Mouse (Mus musculus) frontal cortex, postnatal 14 days (tissue): ENCODE measurements around the gene Cdc20b.

ENCODE experiments used
- DNase-seq, 2 experiments: peaks; one replicate each; pipeline ENCODE4 v3.0.0; 2022; ENCODE audit warnings: low spot score in 2 of 2

The Cdc20b gene

DNA sequence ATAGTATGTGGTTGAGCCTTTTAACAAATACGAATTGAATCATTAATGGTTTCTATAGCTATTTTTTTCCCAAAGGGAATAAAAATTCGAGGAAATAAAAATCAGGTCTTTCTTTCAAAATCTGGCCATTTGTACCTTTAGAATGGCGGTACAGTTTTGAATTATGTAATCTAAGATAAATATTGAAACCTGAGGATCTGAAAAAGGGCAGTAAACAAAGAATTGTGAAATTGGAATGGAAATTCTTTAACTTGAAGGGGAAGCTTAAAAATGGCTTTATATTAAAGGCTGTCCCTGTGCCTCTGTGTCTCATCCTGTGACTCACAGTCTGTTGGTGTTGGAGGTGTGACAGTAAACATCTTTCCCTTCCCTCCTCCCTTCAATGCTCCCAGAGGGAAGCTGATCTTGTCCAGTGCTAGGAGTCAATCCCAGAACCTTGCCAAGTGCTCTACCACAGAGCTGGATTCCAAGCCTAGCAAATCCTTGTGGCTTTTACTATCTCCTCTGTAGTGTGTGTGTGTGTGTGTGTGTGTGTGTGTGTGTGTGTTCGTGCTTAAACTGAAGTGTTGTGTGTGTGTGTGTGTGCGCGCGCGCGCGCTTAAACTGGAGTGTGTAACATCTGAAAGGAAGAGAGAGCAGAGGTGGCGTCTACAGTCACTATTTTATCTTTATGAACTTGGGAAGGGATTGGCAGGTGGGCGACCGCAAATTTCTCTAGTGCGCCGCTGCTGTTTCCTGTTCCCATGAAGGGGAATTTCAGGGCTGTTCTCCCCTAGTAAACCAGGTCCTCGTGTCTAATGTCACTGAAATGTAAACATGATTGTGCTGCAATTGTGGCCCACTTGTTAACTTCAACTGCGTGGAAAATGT lies 11.4 kb upstream of the Cdc20b start:
- DNase-seq = no peak

DNA sequence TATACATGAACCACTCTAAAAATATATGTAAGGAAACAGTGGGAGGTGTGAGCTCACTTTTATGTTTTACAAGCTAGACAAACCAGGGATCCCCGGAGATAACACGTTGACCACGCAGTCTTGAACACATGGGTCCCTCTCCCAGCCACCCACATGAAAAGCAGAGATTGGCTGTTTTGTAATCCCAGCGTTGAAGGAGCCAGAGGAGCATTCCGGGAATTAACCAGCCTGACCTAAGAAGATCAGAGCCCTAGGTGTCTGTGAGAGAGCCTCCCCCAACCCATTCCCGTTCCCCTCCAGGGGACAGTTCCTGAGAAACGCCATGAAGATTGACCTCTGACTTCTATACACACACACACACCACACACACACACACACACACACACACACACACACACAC lies 3.6 kb upstream of the Cdc20b start:
- no peak for DNase-seq

DNA sequence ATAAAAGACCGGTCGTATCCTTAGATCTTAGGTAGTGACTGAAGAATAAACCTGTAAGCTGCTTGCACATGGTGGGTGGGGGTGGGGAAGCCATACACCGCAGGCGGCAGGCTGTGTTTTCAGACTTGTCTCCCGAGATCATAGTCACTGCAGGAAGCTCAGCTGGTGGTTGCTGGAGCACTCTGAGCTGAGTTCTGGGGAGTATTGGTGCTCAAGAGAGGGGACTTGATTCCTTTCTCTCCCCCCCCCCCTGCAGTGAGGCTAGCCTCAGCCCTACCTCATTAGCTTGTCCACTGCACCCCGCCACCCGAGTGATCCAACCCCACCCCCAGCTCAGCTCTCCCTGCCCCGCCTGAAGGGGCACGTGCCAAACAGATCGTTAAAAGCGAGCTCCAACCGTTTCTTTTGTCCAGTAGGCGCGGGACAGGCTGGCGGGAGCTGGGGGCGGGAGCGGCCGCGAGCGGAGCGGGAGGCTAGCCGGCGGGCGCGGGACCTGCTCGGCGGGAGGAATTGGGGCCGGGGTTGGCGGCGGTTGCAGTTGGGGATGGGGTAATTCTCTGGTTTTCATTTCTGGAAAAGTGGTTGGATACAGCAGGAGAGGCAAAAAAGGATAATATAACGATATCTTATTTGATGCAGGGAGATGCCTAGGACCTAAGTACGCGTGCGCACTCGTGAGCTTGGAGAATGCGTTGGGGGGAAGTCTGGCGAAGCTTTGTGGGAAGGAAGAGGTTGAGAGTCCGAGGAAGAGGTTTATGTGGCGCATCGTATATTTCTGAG lies 2.9 kb upstream of the Cdc20b start:
- no peak for DNase-seq

DNA sequence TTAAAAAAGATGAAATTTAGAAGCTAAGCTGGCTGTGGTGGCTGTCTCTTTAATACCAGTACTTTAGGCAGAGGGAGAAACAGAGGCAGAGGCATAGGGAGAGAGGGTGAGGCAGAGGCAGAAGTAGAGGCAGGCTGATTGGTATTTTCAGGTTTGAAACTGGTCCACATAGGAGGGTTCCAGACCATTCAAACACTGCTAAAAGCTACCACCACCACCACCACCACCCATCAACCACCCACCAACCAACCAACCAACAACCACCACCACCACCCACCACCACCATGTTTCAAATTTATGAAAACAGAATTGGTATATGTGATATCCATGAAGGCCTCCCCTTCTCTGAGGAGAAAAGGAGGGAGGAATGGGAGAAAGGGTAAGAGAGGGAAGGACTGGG lies 2.1 kb upstream of the Cdc20b start:
- no peak for DNase-seq

DNA sequence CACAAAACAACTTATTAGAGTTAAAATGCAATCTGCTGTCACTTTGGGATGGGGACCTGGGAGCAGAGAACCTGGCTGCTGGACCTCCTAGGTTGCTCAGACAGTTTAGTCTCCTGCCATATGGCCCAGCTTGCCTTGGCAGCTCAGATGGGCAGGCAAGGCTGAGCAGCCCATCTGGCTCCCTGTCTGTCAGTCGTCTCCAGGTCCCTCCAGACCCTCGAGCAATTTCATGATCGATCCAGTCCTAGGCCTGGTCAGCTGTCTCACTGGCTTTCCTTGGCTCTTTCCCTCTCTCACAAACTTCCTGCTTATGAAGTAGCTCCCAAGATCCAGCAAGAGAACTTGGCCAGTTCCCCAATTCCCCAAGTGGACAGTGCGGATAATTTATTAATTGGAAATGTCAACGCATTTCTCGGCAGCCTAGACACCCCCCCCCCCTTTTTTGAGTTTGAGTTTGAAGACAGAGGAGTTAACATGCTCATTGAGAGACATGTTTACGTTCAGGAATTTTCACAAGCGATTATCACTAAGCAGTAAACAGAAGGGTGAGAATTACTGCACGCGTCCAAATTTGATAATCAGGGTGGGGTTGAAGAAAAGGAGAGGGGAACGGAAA lies 532 bp upstream of the Cdc20b start:
- no peak for DNase-seq

DNA sequence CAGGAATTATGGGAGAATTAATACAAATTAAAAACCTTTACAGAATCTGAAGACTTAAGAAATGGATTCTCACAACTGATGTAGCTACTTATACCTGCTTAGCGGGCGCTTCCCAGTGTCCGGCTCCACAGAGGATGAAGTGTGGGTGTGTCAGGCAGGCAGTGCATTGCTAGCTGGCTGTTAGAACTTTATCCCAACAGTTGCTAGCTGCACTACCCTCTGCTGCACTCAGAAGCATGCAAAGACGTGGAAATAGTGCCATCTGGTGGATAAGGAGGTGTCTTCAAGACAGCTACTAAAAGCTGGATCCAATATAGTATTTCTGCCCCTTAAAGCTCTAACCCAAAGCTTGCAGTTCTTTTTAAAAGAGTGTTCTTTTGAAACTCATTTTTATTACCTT lies 941 bp downstream of the Cdc20b start:
- DNase-seq = peak; percentile 31 to 59

DNA sequence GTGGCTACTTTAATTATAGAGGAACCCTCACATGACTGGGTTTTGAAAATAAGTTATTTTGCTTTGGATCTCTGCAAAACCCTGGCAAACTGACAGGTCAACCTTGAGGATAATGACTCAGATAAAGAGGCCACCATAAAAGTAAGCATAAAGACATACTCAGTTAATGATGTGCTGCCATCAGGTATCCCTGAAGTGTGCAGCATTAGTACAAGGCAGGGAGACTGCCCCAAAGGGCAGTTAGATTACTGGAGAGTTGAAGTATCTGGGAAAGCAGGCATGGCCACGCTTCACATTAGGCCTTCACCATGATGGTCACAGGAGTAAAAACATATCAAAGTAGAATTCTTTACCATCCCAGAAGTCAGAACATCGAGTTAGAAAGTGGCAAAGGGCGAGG lies 10.0 kb downstream of the Cdc20b start:
- no peak for DNase-seq

DNA sequence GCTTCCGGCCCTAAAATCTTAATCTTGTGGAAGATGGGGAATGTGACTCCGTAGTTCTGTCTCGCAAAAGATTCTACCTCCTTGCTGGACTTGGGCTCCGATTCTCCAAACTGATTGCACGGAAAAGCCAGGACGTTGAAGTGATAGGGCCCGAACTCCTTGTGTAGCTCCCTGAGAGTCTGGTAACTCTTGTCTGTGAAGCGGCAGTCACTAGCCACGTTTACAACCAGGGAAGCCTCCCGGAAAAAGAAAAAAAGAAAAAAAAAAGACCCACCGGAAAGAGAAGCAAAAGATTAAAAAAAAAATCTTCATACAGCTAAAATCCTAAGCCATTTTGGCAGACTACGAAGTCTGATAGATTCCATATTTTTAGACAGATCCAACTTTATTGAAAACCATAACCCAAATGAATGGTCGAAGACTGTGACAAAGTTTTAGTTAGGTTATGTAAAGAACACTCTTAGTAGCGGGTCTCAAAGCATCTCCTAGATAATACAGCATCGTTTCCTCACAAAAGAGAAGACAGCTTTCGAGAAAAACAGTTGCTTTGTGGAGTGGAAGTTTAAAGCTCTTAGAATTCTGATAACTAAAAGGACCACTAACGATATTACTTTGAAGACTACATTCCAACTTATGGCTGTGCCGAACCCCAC lies 10.7 kb downstream of the Cdc20b start:
- DNase-seq = no peak

DNA sequence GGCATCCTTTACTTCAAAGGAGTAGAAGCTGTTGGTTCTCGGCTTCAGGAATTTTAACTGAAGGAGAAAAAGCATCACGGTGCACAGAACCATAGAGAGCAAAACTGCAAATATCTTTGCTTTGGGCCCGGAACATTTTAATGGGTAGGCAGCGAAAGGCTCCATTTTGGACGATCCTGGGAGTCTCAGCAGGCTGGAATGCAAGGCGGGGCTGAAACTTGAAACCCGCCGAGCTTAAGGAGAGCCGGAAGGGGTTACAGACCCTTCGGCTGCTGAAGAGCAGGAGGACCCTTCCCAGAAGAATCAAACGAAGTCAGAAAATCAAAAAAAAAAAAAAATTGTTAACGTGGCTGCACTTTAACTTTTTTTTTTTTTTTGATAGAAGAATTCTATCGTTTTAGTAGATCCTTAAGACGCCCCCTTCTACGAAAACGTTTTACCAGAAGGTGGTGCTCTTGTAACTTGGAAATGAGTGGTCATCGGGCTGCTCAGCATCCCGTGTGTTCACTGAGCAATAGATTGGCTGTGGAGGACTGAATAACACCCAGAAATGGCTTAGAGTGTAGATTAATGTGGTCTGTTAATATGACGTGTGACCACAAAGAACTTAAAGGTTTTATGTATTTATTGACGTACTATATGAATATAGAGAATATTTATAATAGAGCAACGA lies 11.4 kb downstream of the Cdc20b start, which contains the start of gene Gpx8:
Gene Gpx8, minus strand, starts transcription at position 200 of the 673 bp plus-strand sequence.
- peak in 1 of 2 experiments; percentile 8 for DNase-seq

DNA sequence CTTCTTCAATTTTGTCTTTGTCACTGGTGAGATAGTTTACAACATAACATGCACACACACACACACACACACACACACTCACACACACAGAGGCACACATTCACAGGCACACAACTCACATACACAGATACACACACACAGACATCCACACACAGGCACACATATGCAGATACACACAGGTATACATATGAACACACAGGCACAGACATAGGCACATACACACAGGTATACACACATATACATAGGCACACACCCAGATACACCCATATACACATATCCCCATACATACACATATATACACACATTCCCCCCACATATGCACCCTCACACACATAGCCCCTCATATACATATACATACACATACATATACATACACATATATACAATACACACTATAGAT lies 12.1 kb downstream of the Cdc20b start:
- no peak for DNase-seq

DNA sequence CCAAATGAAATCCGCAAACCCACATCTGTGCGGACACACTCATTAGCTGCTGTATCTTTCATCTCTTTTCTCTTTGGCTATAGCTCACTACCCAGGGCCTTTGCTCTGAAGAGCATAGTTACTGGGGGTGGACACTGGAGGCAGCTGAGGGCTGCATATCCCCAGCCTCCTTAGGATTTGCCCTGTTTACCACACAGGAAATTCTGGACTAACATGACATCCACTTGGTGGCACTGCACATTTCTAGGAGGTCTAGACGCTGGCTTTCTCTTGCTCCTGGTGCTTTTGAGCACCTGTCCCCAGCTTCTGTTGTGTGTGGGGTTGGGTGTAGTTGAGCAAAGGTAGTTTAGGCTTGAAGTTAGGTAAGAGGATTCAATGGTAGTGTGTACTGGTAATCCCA lies 12.7 kb downstream of the Cdc20b start:
- no peak for DNase-seq

DNA sequence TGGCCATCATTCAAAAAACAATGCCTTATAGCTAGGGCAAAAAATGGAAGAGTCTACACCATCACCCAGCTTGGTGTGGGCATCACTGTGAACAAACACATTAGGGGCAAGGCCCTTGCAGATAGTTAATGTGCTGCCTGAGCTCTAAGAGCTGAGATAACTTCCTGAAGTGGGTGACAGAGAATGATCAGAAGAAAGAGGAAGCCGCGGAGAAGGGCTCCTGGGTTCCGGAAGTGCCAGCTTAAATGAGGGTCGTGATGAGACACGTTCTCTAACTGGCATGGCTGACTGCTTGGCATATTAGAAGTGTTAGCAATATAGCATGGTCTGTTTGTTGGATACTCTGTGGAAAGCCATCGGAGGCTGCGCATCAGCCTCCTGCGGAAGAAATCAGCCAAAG lies 19.3 kb downstream of the Cdc20b start:
- no peak for DNase-seq

DNA sequence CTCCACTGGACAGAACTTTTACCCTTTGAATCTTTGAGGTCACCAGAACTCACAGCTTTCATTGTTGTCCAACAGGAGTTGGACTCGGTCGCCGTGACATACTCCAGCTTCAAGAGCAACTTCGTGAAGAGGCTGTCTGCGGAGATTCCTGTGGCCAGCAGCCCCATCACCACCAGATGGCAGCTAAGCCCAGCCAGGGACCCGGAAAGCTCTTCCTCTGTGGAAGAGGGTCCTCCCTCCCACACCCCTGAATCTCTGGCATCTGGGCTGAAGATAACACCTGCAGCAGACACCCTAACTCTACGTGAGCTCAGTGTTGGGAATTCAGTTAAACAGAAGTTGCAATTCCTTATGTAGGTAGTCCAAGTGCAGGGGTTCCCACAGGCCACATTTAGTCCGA lies 20.9 kb downstream of the Cdc20b start:
- no peak for DNase-seq

DNA sequence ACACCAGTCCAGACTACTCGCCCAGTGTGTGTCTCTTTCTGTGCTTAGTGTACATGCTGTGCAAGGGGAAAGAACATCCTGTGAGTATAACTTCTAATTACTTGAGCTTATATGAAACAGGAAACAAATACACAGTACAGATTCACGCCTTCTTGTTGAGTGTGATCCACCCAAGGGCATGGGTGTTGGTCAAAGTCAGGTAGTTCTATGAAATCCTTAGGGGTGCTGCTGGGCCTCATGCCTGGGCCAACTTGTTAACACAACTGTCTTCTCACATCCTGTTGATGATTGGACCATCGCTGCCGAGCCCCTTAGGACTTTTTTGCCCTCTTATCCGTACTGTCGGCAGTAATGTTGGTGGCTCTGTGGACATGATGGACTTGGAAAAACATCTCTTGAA lies 26.8 kb downstream of the Cdc20b start:
- DNase-seq = no peak

DNA sequence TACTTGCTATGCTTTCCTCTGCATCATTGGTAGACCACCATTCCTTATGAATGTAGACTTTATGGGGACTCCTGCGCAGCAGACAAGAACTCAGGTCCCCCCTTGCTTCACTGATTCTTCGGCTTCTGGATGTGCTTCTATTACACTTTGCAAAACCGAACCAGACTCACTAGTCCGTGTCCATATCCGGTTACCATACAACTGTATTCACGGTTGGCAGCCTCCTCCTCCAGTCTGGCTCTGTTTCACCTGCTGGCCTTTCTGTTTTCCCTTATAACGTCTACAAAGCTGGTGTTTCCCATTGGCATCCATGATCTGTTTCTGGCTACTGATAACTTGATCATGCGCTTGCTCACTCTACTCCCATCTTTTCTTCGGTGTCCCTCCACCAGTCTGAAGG lies 29.6 kb downstream of the Cdc20b start:
- DNase-seq = no peak

DNA sequence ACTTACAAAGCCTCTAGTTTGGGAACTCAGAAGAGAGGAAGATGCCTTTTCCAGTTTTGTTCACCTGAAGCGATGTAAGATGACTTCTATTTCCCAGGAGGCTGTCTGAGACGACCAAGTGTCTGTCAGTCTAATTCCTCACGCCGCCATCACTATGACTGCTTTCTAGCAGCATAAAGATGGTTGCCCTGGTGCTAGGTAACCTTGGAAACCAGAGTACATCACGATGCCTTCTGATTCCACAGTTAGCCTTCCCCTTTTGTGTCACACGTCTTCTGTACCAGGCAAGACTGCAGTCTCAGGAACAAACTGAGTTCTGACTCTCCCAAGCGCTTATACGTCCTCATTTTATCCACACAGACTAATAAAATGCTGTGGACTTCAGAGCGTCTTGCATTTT lies 44.1 kb downstream of the Cdc20b start:
- DNase-seq = no peak

DNA sequence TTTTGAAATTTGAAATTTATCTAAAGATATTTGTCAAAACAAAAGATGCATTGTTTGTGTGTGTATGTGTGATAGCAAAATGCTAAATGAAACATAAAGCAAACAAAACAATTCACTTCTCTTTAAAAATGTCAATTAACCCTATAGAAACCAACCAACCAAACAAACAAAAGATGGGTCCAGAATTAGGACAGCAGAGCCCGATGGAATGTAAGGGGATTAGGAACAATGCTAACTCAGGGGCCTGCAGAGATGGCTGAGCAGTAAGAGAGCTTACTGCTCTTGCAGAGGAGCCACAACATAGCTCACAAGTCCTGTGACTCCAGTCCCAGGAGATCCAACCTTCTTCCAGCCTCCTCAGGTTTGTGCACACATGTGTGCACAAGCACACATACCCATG lies 47.2 kb downstream of the Cdc20b start:
- no peak for DNase-seq

DNA sequence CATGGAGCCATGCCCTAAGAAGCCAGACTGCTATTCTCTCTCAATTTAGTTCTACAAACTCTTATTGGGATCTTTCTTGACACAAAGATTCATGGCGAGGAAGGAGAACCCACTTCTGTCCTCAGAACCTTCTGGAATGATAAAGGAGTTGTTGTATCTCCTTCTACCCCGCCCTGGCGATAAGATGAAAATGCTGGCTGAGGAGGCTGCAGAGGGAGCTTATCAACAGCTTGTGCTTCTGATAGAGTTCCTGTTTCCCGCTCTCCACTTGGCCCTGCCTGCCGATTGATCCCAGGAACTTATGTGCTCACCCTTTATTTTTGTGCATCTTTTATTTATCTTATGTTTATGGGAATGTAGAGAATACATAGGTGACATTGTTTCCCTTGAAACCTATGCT lies 49.8 kb downstream of the Cdc20b start:
- DNase-seq = no peak

DNA sequence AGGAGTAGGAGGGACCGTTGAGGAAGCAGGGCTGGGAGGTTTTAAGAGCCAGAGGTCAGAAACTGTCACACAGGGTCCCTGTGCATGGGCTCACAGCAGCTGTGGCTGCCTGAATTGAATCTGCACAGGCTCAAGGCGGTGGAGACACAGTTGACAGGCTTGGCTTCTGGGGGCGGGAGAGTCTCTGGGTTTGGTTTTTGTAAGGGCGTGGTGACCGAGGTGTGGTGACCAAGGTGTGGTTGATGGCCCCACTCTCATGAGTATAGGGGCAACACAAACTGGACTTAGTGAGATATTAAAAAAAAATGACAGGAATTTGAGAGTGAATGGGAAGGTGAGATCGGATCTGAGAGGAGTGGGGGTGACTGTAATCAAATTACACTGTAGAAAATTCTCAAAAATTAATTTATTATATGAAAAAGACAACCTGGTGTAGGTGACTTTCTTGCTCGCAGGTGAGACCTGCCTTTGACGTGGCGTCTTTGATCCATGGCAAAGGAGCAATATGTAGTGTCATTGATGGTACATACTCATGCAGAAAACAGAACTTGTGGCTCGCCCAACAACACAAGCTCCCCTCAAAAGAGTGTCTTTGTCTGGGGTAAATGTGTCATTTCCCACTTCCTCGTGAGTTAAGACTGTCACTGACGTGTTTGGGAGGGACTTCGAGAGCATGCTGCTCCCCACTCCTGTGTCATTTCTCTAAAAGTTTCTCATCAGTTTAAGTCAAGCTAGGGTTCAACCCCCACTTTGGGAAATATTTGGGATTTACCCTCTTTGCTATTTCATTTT lies 52.5 kb downstream of the Cdc20b start:
- no peak for DNase-seq

DNA sequence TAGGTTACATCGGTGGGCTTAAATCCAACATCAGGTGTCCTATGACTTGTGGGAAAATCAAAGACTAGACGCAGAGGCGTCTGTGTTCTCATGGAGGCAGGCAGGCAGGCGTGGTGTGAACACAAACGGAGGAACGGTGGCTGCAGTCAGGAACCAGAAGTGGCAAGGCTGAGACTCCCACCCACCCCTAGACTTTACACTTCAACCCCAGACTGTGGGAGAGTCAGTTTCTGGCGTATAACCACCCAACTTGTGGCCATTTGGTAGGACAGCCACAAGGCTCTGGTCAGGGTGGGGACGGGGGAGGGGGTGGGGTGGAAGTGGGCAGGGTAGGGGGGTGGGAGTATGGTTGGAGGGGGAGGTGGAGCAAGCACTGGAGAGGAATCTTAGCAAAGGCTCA lies 55.6 kb downstream of the Cdc20b start:
- DNase-seq = no peak

DNA sequence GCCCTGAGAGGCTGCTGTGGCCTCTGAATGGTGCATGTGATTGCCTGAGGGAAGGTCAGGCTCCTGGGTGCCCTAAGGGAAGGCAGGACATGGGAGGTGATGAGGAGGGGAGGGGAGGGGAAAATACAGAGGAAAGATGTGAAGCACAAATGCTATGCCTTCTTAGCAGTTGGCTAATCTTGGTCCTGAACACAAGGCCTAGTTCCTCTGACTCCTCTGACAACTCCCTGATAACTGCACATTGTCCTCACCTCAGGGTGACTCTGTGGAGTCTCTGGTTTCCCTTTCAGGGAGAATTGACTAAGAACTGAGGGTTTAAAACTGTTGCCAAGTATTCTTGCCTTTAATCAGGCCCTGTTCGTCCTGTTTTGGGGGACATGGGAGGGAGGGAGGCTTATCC lies 59.7 kb downstream of the Cdc20b start:
- no peak for DNase-seq
